Mouse (Mus musculus): ENCODE results near the gene Gabra5. TPM values are rescaled to one million over a fixed set of nuclear protein-coding genes. Genes with fewer than 3 reads are reported as not detected.

Gabra5 gene
- polyA plus RNA-seq (2015; fragmentation: Nextera tagmentation; extraction: Ambion mirVana), result 0.29 and 0.38 TPM in 2 replicates

DNA sequence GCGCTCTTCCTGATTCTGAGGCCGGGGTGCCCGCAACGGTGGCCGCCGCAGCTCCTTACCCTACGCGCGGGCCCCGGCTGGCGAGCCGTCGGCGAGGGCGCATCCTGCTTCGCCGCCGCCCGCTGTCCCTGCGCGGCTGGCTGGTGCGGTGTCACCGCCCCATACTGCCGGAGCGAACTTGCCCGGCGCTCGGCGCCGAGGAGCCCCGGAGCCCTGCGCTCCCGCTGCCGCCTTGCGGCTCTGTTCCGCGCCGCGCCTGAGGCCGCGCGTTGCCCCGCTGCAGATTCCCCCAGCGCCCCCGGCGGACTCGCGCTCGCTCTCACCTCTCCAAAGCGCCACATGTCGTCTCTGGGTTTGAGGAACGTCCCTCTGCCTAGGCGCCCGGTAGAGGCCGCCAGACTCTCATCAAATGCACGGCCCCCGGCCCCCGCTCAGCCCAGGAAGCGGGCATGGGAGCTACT lies at the start of gene Gabra5:
TSS of gene Gabra5 (minus strand) at position 379 of the 461 bp plus-strand sequence.
- Histone ChIP-seq H3K9me3 (no peaks in the 10 kb centered on the region), H3K36me3 (no peaks in the 10 kb centered on the region), H3K27ac (no peak within 1 kb of the TSS), H3K4me2 (replicated peaks) (peak within 1 kb of the TSS; percentile 82), H3K27me3 (replicated peaks) (peaks cover 51% of the 10 kb centered on the region), H3K4me3 (replicated peaks) (peak within 1 kb of the TSS; percentile 37), H3K4me1 (replicated peaks) (peaks cover 6% of the 10 kb centered on the region), H3K9ac (no peak within 1 kb of the TSS)
- peak; percentile 61 for ATAC-seq
- WGBS, result under 1% methylated on average over 58 of the region's 59 CpGs

DNA sequence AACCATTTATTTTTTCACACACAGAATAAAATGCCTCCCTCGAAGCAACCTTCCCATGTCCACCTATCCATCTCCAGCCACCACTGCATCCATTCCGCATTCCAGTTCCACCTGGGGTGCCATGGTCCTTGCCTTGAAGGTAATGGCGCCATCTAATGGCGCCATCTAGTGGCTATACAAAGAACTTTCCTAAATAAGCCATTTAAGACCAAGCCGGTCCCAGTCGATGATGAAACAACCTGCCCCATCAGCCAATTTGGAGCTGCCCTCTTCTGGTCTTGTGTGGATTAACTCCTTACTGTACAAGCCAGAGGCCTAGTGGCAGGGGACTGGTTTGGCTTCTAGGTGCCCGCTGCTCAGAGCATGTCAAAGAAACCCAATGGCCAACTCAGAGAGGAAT lies 28.7 kb upstream of the Gabra5 start:
- no peaks in the 10 kb centered on the region for H3K36me3 ChIP-seq
- no peak for ATAC-seq
- no peaks in the 10 kb centered on the region for H3K27me3 ChIP-seq (replicated peaks)
- H3K27ac ChIP-seq, result no peak overlapping the region
- no peak overlapping the region for H3K9ac ChIP-seq
- WGBS, result 23% methylated on average over 7 of the region's 7 CpGs
- H3K4me3 ChIP-seq (replicated peaks), result no peak overlapping the region
- no peaks in the 10 kb centered on the region for H3K4me1 ChIP-seq (replicated peaks)
- H3K4me2 ChIP-seq (replicated peaks), result no peak overlapping the region
- no peaks in the 10 kb centered on the region for H3K9me3 ChIP-seq

DNA sequence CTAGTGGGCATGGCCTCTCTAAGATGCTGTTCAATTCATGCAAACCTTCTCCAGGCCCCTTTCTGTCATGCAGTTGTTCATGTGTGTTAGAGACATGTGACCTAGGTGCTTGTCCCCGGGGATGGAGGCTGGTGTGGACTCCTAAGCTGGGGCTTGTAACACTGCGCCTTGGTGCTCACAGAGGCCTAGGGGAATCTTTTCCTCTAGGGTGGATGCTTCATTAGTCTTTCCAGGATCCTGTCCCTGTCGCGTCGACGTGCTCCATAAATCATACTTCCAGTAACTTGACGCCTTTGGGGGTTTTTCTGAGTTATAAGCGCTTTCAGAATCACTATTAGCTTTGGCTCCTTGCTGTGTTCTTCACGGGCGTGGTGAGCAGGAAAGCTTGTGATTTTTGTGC lies 22.8 kb upstream of the Gabra5 start:
- ATAC-seq, result no peak
- Histone ChIP-seq H3K4me3 (replicated peaks) (no peak overlapping the region), H3K9me3 (no peaks in the 10 kb centered on the region), H3K36me3 (no peaks in the 10 kb centered on the region), H3K27me3 (replicated peaks) (no peaks in the 10 kb centered on the region), H3K4me2 (replicated peaks) (no peak overlapping the region), H3K4me1 (replicated peaks) (no peaks in the 10 kb centered on the region), H3K27ac (no peak overlapping the region), H3K9ac (no peak overlapping the region)
- 77% methylated on average over 10 of the region's 10 CpGs for WGBS

DNA sequence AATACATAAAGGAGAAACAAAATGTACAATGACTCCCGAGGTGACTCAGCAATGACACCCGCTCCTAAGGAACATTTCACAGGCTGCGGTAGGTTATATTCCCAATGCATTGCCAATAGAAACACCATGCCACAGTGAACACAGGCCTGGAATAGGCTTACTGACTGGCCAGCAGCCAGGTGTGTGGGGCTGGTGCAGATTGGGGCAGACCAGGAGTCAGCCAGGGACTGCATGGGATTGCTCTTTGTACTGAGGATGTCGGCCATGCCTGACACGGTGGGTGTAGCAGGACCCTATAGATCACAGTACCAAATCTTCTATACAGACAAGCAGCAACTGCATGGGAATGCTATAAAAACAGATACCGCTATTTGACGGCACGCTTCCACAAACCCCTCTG lies 20.1 kb upstream of the Gabra5 start:
- H3K27me3 ChIP-seq (replicated peaks), result no peaks in the 10 kb centered on the region
- no peak overlapping the region for H3K9ac ChIP-seq
- H3K27ac ChIP-seq, result no peak overlapping the region
- H3K9me3 ChIP-seq, result no peaks in the 10 kb centered on the region
- 93% methylated on average over 8 of the region's 8 CpGs for WGBS
- ATAC-seq, result no peak
- H3K4me2 ChIP-seq (replicated peaks), result no peak overlapping the region
- H3K4me1 ChIP-seq (replicated peaks), result no peaks in the 10 kb centered on the region
- no peaks in the 10 kb centered on the region for H3K36me3 ChIP-seq
- no peak overlapping the region for H3K4me3 ChIP-seq (replicated peaks)

DNA sequence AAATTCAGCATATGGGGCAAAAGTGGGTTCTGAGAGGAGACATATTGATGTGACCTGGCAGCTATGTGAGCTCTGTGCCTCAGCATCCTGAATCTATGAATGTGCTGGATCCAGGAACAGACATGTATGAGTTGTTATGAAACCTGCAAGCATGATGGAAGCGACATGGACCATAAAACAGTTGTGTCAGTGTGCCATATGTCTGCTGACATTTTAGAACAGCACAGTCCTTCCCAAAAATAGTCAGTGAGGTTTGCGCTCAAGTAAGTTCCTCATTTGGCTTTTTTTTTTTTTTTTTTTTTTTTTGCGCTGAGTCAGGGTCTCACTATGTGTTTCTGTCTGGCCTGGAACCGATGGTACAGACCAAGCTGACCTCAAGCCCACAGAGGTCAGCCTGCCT lies 19.6 kb upstream of the Gabra5 start:
- WGBS, result 89% methylated on average over 4 of the region's 4 CpGs
- no peaks in the 10 kb centered on the region for H3K27me3 ChIP-seq (replicated peaks)
- H3K4me3 ChIP-seq (replicated peaks), result no peak overlapping the region
- H3K9ac ChIP-seq, result no peak overlapping the region
- no peak overlapping the region for H3K4me2 ChIP-seq (replicated peaks)
- ATAC-seq, result no peak
- no peaks in the 10 kb centered on the region for H3K36me3 ChIP-seq
- H3K9me3 ChIP-seq, result no peaks in the 10 kb centered on the region
- H3K27ac ChIP-seq, result no peak overlapping the region
- H3K4me1 ChIP-seq (replicated peaks), result no peaks in the 10 kb centered on the region

DNA sequence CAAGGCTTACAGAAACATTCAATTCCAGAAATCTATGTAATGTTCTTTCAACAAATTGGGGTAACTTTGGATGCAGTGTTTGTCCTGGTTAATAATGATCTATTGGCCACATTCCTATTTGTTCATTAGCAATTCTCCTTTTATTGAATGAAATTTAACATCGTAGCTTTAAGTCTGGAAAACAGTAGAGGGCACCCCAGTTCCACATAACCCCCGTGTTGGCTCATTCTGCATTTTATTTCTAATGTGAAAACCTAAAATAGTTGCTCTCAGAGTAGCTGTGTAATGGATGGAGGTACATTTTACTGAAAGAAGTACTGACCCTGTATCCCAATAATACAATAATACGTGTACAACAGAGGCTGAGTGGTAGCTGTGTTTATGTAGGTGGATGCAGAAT lies 3.1 kb upstream of the Gabra5 start:
- Histone ChIP-seq H3K27ac (no peak overlapping the region), H3K4me3 (replicated peaks) (no peak overlapping the region), H3K4me1 (replicated peaks) (peaks cover 6% of the 10 kb centered on the region), H3K9ac (no peak overlapping the region), H3K27me3 (replicated peaks) (peaks cover 35% of the 10 kb centered on the region), H3K4me2 (replicated peaks) (no peak overlapping the region), H3K36me3 (no peaks in the 10 kb centered on the region), H3K9me3 (no peaks in the 10 kb centered on the region)
- ATAC-seq, result no peak
- 28% methylated on average over 3 of the region's 3 CpGs for WGBS

DNA sequence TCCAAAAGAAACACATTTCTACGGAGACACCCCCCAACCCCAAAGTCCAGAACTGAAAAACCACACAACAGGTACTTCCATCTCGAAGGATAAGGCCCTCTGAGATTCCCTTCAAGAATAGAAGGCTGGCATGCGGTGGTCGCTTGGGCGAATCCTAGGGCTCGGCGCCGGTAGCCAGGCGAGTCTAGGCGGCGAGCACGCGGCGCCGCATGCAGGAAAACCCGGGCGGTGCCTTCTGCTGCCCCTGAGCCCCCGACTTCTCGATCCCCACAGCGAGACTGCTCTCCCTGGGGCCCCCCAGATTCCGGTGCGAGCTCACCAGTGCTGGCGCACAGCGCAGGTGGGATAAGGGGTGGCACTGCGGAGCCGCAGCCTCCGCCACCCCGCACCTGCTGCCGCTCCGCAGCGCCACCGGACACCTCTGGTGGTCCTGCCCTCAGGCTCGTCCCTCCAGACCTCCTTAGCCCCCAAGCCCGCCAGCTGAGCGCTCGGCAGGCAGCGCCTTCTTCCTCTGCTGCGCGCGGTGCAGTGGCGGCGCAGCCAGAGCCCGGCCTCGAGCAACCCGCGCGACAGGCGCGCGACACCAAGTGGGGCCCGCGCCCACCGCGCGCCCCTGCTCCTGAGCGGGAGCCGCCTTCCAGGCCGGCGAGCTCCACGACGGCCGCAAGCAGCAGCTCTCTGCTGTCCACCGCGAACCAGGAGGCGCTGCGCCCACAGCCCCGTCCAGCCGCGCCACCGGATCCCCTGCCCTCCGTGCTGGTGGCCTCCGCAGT lies 813 bp downstream of the Gabra5 start:
- H3K4me3 ChIP-seq (replicated peaks), result peak overlapping the region; percentile 37
- H3K27ac ChIP-seq, result no peak overlapping the region
- H3K27me3 ChIP-seq (replicated peaks), result peaks cover 51% of the 10 kb centered on the region
- whole genome bisulfite sequencing, result 2% methylated on average over 72 of the region's 72 CpGs
- peak; percentile 45; the same call in 1 of the 2 replicates for ATAC-seq
- no peaks in the 10 kb centered on the region for H3K36me3 ChIP-seq
- no peaks in the 10 kb centered on the region for H3K9me3 ChIP-seq
- no peak overlapping the region for H3K9ac ChIP-seq
- H3K4me1 ChIP-seq (replicated peaks), result peaks cover 6% of the 10 kb centered on the region
- H3K4me2 ChIP-seq (replicated peaks), result peak overlapping the region; percentile 82

DNA sequence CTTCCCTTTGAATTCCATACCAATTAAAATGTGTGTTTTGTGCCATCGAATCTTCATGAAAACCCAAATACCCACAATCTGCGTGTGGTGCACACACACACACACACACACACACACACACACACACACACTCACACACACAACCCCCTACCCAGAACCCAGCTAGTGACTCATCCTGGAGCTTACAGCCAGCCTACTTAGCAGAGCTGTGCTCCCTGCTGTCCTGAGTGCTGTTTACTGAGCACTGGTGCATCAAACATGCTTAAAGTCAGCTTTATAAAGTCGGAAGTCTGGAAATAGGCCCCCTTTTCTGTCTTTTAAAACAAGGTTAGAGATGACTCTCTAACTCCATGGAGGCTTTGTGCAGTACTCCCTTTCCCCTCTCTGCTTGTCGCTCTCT lies 7.0 kb downstream of the Gabra5 start:
- peaks cover 15% of the 10 kb centered on the region for H3K27me3 ChIP-seq (replicated peaks)
- no peak for ATAC-seq

DNA sequence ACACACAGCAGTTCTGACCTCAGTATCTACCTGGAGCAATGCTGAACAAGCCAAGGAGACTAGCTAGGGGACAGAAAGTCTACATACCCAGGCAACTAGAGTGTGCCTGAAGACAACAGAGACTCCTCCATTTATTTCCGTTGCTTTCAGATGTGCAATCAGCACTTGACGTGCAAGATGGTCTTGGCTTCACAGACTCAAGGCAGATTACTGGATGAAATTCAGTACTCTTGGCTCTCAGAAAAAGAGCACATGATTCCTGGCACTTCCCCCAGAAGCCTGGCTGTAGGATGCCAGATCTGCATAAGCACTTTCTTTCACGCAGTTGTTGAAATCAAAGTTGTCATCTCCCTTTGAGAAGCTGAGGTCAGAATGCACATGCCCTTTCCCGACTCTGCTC lies 18.1 kb downstream of the Gabra5 start:
- no peak overlapping the region for H3K27ac ChIP-seq
- no peak overlapping the region for H3K4me3 ChIP-seq (replicated peaks)
- no peaks in the 10 kb centered on the region for H3K4me1 ChIP-seq (replicated peaks)
- no peak overlapping the region for H3K9ac ChIP-seq
- no peaks in the 10 kb centered on the region for H3K36me3 ChIP-seq
- no peaks in the 10 kb centered on the region for H3K27me3 ChIP-seq (replicated peaks)
- ATAC-seq, result no peak
- no peaks in the 10 kb centered on the region for H3K9me3 ChIP-seq
- WGBS, result 77% methylated on average over 4 of the region's 4 CpGs
- no peak overlapping the region for H3K4me2 ChIP-seq (replicated peaks)

More for the DNA sequence above, 7.0 kb downstream of the Gabra5 start:
- no peak overlapping the region for H3K9ac ChIP-seq
- no peak overlapping the region for H3K27ac ChIP-seq
- no peaks in the 10 kb centered on the region for H3K9me3 ChIP-seq
- H3K36me3 ChIP-seq, result no peaks in the 10 kb centered on the region
- H3K4me1 ChIP-seq (replicated peaks), result no peaks in the 10 kb centered on the region
- 82% methylated on average over 4 of the region's 4 CpGs for WGBS
- no peak overlapping the region for H3K4me3 ChIP-seq (replicated peaks)
- H3K4me2 ChIP-seq (replicated peaks), result no peak overlapping the region

DNA sequence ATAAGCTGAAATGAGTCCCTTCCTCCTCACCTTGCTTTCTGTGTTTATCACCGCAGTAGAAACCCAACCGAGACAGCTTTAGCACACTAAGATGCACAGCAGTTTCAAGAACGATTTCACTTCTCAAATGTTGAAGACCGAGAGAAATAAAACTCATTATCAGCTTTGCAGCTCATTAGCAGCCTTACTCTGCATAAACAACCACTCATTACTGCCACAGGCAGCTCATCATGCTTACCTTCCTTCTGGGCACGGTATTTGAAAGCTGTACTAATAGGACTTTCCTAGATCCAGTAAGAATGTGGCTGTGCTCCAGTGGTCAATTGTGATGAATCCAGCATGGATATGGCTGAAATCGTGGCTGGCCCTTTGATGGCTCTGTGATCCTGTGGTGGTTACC lies 23.0 kb downstream of the Gabra5 start:
- Histone ChIP-seq H3K4me2 (replicated peaks) (no peak overlapping the region), H3K36me3 (no peaks in the 10 kb centered on the region), H3K4me1 (replicated peaks) (no peaks in the 10 kb centered on the region), H3K4me3 (replicated peaks) (no peak overlapping the region), H3K9ac (no peak overlapping the region), H3K27ac (no peak overlapping the region), H3K27me3 (replicated peaks) (no peaks in the 10 kb centered on the region), H3K9me3 (no peaks in the 10 kb centered on the region)
- no peak for ATAC-seq
- 76% methylated on average over 6 of the region's 6 CpGs for WGBS

DNA sequence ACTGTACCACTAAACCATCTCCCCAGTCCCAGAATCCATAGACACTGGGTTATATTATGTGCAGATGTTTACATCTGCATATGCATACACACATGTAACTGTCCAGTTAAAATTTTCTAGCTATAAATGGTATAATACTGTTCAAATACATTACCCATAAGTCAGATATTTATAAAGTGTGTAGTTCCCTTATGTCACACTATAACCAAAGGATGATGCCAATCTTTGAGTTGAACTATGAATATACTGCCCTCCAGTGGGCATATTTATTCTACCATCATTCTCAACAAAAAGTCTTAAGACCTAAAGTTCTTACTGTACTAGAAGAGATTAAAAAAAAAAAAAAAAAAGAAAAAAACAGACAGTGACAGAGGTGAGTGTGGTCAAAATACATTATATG lies 27.0 kb downstream of the Gabra5 start:
- Histone ChIP-seq H3K27ac (no peak overlapping the region), H3K9ac (no peak overlapping the region), H3K36me3 (no peaks in the 10 kb centered on the region), H3K4me3 (replicated peaks) (no peak overlapping the region), H3K4me2 (replicated peaks) (no peak overlapping the region), H3K4me1 (replicated peaks) (no peaks in the 10 kb centered on the region), H3K27me3 (replicated peaks) (no peaks in the 10 kb centered on the region), H3K9me3 (no peaks in the 10 kb centered on the region)
- ATAC-seq, result no peak

DNA sequence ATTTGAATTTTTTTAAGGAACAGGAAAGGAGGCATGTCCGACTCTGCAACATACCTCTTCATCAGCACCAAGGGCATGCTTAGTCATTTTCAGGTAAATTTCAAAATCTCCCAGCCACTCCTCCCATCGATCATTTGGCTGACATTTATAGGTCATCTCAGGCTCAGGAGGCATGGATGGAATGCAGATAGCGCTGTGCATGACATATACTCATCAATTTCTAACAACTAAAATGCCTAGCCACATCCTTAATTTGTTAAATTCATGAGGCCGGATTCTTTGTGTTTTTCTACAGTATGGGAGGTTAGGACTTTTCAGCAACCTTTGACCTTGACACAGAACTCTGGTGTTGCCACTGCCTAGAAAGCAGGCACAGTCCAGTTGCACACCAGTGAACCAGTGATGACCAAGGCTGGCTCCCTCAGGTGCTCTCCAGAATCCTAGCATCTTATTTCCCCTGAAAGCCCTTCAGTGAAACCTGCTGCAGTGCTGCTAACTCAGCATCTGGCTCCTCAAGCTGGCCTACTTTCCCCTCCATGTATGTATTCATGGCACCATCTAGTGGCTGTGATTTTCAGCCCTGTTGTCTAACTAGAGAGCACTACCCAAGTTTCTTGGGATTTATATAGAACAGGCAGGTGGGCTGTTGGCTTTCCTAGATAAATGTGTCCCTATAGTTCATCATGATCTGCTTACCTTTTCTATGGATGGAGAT lies 35.9 kb downstream of the Gabra5 start:
- Histone ChIP-seq H3K4me3 (replicated peaks) (no peak overlapping the region), H3K4me2 (replicated peaks) (no peak overlapping the region), H3K4me1 (replicated peaks) (no peaks in the 10 kb centered on the region), H3K9ac (no peak overlapping the region), H3K27me3 (replicated peaks) (no peaks in the 10 kb centered on the region), H3K27ac (no peak overlapping the region), H3K9me3 (no peaks in the 10 kb centered on the region), H3K36me3 (no peaks in the 10 kb centered on the region)
- 72% methylated on average over 4 of the region's 4 CpGs for WGBS
- no peak for ATAC-seq

DNA sequence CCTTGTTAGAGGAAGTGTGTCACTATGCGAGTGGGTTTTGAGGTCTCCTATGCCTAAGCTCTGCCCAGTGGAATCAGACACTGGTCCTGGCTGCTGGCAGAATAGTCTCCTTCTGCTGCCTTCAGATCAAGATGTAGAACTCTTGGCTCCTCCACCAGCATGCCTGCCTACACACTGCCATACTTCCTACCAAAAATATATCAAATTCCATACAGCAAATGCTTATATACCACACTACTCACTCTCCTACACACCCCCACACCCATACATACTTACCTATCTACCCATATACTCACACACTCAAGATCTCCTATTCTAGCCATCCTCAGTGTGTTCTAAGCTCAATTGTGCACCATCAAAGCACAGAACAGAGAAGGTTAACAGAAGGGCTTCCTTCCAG lies 38.5 kb downstream of the Gabra5 start:
- no peak overlapping the region for H3K4me3 ChIP-seq (replicated peaks)
- H3K4me1 ChIP-seq (replicated peaks), result no peaks in the 10 kb centered on the region
- no peaks in the 10 kb centered on the region for H3K9me3 ChIP-seq
- H3K27ac ChIP-seq, result no peak overlapping the region
- H3K27me3 ChIP-seq (replicated peaks), result no peaks in the 10 kb centered on the region
- no peaks in the 10 kb centered on the region for H3K36me3 ChIP-seq
- H3K4me2 ChIP-seq (replicated peaks), result no peak overlapping the region
- WGBS, result 90% methylated on average over 1 of the region's 1 CpGs
- ATAC-seq, result no peak
- H3K9ac ChIP-seq, result no peak overlapping the region
